Mouse (Mus musculus): ENCODE results near the gene Tsc22d3.
"Not testable (repeated sequence)": the region's sequence is repeated elsewhere in the genome, so short reads cannot be mapped to it uniquely, and the experiment has no call there.

Tsc22d3 gene

GRCm38 (mm10) chrX:140526253-140526618 is 74.2 kb downstream of the Tsc22d3 start:
- no peak for DNase-seq

DNA sequence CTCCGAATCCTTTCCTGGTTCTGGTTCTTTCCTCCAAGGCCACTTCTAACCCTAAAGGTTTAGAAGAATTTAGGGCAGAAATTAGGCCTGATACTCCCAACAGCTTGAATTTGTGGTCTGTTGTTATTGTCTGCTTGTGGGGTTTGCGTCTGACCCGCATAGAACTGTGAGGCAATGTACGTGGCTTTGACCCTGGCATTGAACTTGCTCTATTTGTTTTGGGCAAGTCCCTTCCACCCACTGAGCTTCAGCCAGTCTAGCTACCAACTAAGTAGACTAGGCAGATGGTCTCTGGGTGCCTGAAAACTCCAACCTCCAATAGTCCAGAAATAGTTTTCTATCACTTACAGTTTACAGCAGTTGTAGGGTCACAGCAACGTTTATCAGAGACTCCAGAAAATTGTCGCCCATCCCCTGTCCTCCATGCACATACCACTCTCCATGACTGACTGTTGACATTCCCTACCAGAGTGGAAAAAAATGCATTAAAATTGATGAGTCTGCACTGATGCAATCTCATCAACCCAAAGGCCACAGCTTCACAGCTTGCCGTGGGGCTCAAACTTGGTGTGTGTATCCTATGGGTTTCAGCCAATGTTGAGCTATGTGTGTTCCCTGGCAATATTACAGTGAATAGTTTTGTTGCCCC is 74.7 kb downstream of the Tsc22d3 start:
- DNase-seq = no peak

- DNase-seq = no peak
Measured at GRCm38 (mm10) chrX:140524231-140524630, 76.2 kb downstream of the Tsc22d3 start.

DNA sequence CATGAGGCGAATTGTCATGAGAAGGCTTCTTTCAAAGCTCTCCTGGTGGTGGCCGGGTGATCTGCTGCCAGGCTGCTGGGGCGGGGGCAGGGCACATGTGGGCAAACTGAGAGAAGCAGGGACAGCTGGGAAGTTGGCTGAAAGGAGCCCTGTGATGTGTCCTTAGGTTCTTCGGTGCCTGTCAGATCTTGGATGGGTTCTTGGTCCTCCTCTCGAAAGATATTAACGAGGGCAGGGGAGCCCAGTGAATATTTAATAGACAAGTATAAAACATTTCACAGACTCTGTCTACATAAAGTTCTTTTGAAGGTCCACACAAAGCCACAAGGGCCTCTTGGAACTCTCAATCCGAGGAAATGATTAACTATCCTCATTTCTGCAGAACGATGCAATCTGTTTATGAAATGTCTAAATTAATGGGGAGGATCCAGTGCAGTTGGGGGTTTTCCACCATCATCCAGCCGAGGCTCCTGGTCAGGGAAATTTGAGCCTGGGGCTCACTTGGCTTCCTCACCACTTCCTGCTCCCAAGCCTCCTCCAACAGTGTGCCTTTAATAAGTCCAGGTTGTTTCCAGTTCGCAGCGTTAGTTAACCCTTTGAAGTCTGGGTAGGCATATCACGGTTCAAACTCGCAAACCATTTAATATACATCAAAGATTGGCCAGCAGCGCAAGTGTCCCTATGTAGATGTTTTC is 78.2 kb downstream of the Tsc22d3 start:
- DNase-seq = no peak

GRCm38 (mm10) chrX:140520146-140521102 is 80.0 kb downstream of the Tsc22d3 start:
- DNase-seq = peak; percentile 82 to 84

- DNase-seq = no peak
Measured at GRCm38 (mm10) chrX:140518351-140518750, 82.1 kb downstream of the Tsc22d3 start.

GRCm38 (mm10) chrX:140513379-140513778 is 87.1 kb downstream of the Tsc22d3 start:
- no peak for DNase-seq

DNA sequence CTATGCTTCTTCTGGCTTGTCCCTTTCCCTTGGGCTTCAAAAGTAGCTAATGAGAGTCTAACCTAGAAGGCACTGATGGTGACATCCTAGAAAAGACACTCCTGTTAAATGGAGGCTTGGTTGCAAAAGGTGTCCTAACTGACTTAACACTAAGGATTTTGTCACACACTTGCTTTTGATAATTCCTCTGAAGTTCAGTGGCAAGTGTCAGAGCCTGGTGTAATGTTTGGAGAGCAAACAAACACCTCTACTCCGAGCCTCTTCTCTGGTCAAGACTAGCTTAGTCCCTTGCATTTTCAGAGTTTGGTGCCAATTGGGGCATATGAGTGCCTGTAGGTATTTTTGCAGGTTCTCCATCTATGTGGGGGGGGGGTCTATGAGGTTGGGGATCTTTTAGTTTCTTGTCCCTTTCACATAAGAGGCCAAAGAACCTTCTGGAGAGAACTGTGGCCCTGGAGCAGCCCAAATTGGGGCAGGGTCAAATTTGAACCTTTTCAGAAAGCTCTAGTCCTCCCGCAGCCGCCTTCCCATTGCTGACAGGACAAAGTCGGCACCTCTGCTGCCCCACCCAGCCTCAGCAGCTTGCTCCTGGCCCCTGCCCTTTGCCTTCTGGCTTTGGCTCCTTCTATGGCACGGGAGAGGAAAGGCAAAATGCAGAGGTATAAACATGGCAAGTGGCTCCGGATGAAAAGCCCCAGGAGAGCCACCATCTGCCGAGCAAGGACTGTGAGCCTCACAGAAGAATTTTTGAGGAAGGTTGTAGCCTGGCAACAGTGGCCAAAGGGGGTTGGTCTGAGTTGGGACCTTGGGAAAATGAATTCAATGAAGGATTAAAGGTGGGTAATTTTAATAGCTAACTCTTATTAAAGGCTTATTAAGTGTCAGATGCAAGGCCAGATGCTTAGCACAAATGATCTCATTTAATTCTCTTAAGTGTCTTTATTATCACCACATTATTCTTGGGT is 88.5 kb downstream of the Tsc22d3 start:
- no peak for DNase-seq

DNA sequence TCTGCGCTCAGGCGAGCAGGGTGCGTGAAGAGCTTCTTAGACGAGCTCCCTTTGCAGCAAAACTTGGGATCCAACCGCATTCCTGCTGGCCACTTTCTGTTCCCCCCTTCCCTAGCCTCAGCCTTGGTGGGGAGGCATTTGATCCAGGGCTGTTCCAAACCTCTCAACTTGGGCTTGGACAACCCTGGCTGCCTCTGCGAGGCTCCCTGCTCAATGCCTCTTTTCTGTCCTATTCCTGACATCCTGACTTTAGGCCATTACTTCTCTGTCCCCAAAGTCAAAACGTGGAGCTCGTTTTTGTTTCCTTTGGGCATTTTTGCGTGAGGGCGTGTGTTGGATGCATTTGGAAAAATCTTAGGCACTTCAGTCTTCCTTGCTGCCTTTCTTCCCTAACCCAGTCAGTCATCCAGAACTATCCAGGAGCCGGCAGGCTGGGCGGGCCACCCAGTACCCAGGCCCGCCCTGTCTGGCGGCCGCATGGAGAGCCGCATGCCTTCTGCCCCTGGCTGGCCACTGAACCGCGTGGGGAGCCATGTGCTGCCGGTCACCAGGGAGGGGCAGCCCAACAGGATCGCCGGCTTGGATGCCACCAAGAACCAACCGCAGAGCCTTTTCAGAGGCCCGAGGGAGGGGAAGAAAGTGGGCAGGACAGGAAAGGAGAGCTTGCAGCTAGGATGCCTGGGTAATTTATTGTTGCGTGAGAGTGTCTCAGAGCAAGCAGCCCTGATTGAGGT is 89.6 kb downstream of the Tsc22d3 start:
- peak; percentile 49 to 58 for DNase-seq

GRCm38 (mm10) chrX:140509817-140510216 is 90.6 kb downstream of the Tsc22d3 start:
- no peak for DNase-seq

GRCm38 (mm10) chrX:140508791-140509190 is 91.7 kb downstream of the Tsc22d3 start:
- DNase-seq = not testable (repeated sequence)

DNA sequence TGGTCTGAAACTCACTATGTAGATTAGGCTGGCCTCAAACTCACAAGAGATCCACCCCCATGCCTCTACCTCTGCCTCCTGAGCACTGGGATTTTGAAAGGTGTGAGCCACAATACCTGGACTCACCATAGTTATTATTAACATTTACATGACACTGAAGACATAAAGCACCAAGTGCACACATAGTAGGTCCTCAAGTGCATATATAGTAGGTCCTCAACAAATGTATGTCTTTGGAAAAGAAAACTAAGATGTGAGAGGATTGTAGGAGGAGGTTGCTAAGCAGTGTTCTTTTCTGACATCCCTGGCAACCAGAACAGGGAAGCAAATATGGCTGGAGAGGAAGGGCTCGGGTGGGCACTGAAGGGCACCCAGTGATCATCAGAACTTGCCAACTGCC is 93.1 kb downstream of the Tsc22d3 start:
- no peak for DNase-seq

DNA sequence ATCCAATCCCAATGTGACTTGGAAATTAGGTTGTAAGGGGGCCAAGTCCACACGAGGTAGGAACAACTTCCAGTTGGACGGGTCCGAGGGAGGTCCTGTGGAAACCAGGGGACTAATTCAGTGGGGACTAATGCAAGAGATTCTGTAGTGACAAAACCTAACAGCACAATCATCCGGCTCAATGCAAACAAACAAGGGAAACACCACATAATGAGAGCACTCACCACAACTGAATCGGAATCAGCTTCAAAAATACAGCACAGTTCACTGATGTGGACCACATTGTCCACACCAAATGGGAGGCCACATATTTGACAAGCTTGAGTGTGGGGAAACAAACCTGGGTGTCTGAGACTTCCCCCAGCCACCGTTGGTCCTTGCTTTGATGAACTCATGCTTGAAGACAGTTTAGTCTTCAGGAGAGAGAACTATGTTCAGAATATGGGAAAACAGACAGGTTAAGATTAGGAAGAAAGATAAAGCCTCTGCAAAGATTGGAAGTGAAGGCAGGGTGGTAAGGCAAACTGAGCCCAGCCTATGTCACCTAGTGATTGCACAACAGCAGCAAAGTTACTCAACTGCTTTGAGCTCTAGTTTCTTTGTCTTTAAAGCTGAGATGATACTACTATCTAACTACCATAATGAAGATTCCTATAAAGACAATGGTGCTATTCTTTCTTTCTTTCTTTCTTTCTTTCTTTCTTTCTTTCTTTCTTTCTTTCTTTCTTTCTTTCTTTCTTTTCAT is 93.9 kb downstream of the Tsc22d3 start:
- no peak for DNase-seq

GRCm38 (mm10) chrX:140505497-140506238 is 94.8 kb downstream of the Tsc22d3 start:
- peak in 1 of 2 experiments; percentile 22 for DNase-seq

- DNase-seq = peak; percentile 47 to 64
Measured at GRCm38 (mm10) chrX:140503905-140504304, 96.6 kb downstream of the Tsc22d3 start.

DNA sequence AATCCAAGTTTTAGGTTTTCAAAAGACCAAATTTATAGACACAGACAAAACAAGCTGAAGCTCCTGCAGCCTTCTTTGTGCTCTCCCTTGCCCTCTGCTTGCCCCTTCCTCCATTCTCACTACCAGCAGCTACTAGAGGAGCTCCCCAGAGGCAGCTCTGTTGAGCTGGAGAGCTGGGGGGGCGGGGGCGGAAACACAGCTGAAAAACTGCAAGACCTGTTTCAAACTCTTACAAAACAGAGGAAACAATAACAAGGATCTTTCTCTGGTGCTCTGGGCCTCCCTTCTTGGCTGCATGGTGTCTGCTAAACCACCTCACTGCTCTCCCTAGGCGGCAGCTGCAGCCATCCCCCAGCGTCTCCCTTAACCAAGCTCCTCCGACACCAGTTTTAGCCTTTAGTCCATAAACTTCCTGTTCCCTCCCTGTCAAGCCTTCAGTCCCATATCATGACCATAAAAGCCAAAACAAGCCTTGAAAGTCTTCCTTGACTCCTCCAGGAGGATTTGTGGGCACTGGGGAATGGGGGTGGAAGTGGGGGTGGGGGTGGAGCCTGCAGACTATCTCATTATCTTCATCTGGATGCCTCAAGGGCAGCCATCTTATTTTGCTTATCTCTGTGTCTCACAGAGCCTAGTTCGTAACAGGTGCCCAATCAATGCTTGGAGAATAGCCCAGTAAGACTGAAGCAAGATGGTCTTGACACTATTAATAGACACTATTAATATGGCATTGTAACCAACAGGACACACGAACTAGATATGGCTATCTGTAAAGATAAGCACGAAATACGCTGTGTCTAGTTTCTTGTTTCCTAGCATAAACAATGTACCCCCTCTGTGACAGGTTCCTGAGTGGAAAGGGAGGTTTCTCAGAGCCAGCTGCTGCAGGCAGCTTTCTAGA is 98.8 kb downstream of the Tsc22d3 start:
- no peak for DNase-seq

DNA sequence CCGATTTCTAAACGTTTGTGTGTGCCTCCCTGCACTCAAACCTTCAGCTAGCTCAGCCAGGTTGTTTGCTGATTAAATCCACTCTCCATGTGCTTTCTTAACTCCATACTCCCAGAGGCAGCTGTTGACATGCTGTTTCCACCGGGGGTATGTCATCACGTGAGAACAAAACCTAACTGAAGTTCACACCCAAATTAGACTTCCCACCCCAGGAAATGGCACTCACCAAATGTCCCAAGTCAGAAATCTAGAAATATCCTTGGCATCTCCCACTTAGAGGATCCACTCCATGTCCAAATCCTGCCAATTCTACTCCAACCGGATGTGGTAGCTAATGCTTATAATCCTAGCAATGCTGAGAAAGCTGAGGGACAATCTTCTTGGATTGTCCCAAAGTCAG is 100.2 kb downstream of the Tsc22d3 start:
- DNase-seq = no peak

GRCm38 (mm10) chrX:140498431-140498830 is 102.0 kb downstream of the Tsc22d3 start:
- DNase-seq = not testable (repeated sequence)

DNA sequence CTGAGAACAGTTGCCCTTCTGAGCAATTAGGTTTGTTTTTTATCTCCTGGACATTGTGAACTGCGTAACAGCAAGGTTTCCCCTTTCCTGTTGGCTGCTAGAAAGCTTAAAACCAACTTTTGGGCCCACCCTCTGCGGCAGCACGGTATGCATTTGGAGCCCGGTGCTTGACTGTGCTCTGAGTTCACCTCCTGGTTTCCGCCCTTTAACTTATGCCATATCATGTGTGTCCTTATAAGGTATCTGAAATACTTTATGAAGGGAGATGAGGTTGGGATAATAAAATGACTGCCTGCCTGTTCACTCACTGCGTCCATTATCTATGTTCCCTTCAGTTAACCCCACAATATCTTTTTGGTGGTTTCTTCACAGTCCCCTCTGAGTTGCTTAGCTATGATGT is 106.3 kb downstream of the Tsc22d3 start:
- no peak for DNase-seq

Data from cerebellum, postnatal 25 days (tissue).